In genomic region chr10:75560549-75560899, GRCm38 (mm10) we compare ENCODE assay signal across 9 mouse cellular contexts. TPM values are rescaled to one million over a fixed set of nuclear protein-coding genes. Genes with fewer than 3 reads are reported as not detected.
DNase-seq lines count a peak whose midpoint lies in the region; ATAC-seq and TF ChIP-seq lines count a peak whose summit lies in the region.
"Had no signal": no experiment of that assay in that cellular context is flagged by ENCODE, and none has a peak within 500 bp of the region (broad histone marks: within the 10 kb centered on the region; RNA-seq: fewer than 3 reads in every experiment).

No protein-coding gene starts in this region.

- no peak for TF ChIP-seq CTCF in midbrain, postnatal 0 days (IDR thresholded peaks at IDR 0.05)

- peak overlapping the region; percentile 99 for H3K4me2 ChIP-seq in kidney, embryonic 15.5 days
- peak overlapping the region; percentile 92 for H3K4me2 ChIP-seq in hindbrain, embryonic 14.5 days (replicated peaks)
- H3K4me2 ChIP-seq in midbrain, postnatal 0 days (ENCODE audit: low read depth, low read length, poor library complexity, severe bottlenecking) = peak overlapping the region; percentile 83

- H3K36me3 ChIP-seq in kidney, embryonic 15.5 days = no peaks in the 10 kb centered on the region
- H3K36me3 ChIP-seq in embryonic facial prominence, embryonic 10.5 days (replicated peaks) = no peaks in the 10 kb centered on the region
- H3K36me3 ChIP-seq in hindbrain, embryonic 14.5 days (replicated peaks; ENCODE audit: control insufficient read depth, insufficient read depth) = peaks cover 17% of the 10 kb centered on the region
- peaks cover 15% of the 10 kb centered on the region for H3K36me3 ChIP-seq in midbrain, postnatal 0 days (ENCODE audit: insufficient read depth, low read length)

- H3K4me3 ChIP-seq in kidney, embryonic 15.5 days (replicated peaks) = peak overlapping the region; percentile 64
- peak overlapping the region; percentile 78 for H3K4me3 ChIP-seq in embryonic facial prominence, embryonic 10.5 days
- H3K4me3 ChIP-seq in hindbrain, embryonic 14.5 days (replicated peaks; ENCODE audit: low read length) = peak overlapping the region; percentile 70
- H3K4me3 ChIP-seq in midbrain, postnatal 0 days (ENCODE audit: low read depth, low read length) = peak overlapping the region; percentile 69

- H3K9me3 ChIP-seq in kidney, embryonic 15.5 days (replicated peaks) = no peaks in the 10 kb centered on the region
- H3K9me3 ChIP-seq in embryonic facial prominence, embryonic 10.5 days = no peaks in the 10 kb centered on the region
- H3K9me3 ChIP-seq in hindbrain, embryonic 14.5 days (ENCODE audit: control insufficient read depth, low read length) = no peaks in the 10 kb centered on the region
- H3K9me3 ChIP-seq in midbrain, postnatal 0 days (ENCODE audit: low read length) = no peaks in the 10 kb centered on the region

- 0 out of 2 replicates have a peak, but pooled peaks have one; percentile 12 for ATAC-seq in kidney, embryonic 15.5 days (replicated peaks; ENCODE audit: low FRiP score)
- peak; percentile 18 for ATAC-seq in hindbrain, embryonic 14.5 days (ENCODE audit: low FRiP score)
- peak; percentile 20; the same call in 1 of the 2 replicates for ATAC-seq in midbrain, postnatal 0 days (ENCODE audit: low FRiP score)

- 8% methylated on average over 6 of the region's 6 CpGs for WGBS in kidney, embryonic 15.5 days
- 10% methylated on average over 6 of the region's 6 CpGs for WGBS in embryonic facial prominence, embryonic 10.5 days
- 11% methylated on average over 6 of the region's 6 CpGs for WGBS in hindbrain, embryonic 14.5 days
- 11% methylated on average over 6 of the region's 6 CpGs for WGBS in midbrain, postnatal 0 days

- DNase-seq in kidney, adult 11 months = no peak
- DNase-seq in embryonic facial prominence, embryonic 10.5 days (ENCODE audit: low spot score) = peak; percentile 54
- peak; percentile 53 for DNase-seq in hindbrain, embryonic 14.5 days (ENCODE audit: low spot score)
- peak; percentile 27 for DNase-seq in midbrain, postnatal 0 days (ENCODE audit: low spot score)
- DNase-seq in left cerebral cortex, adult 18-20 months (ENCODE audit: low spot score in 2 of 2) = no peak
- no peak for DNase-seq in layer of hippocampus, adult 8-10 months (ENCODE audit: low spot score in 2 of 2)
- no peak for DNase-seq in lung, postnatal 25 days (ENCODE audit: low spot score)

- H3K9ac ChIP-seq in kidney, embryonic 15.5 days = peak overlapping the region; percentile 71
- H3K9ac ChIP-seq in hindbrain, embryonic 14.5 days = peak overlapping the region; percentile 84
- H3K9ac ChIP-seq in midbrain, postnatal 0 days (replicated peaks; ENCODE audit: low read length, poor library complexity, severe bottlenecking) = peak overlapping the region; percentile 97

- peaks cover 64% of the 10 kb centered on the region for H3K4me1 ChIP-seq in kidney, embryonic 15.5 days
- H3K4me1 ChIP-seq in embryonic facial prominence, embryonic 10.5 days = peaks cover 51% of the 10 kb centered on the region
- peaks cover 44% of the 10 kb centered on the region for H3K4me1 ChIP-seq in hindbrain, embryonic 14.5 days (replicated peaks; ENCODE audit: control insufficient read depth, insufficient read depth, low read length)
- H3K4me1 ChIP-seq in midbrain, postnatal 0 days (ENCODE audit: insufficient read depth, low read length) = peaks cover 27% of the 10 kb centered on the region

- peaks cover 40% of the 10 kb centered on the region for H3K27me3 ChIP-seq in kidney, embryonic 15.5 days
- peaks cover 77% of the 10 kb centered on the region for H3K27me3 ChIP-seq in embryonic facial prominence, embryonic 10.5 days (replicated peaks; ENCODE audit: low read depth, poor library complexity, severe bottlenecking)
- peaks cover 9% of the 10 kb centered on the region; the same call in 1 of the 2 replicates for H3K27me3 ChIP-seq in hindbrain, embryonic 14.5 days (ENCODE audit: control insufficient read depth, insufficient read depth, low read length)
- no peaks in the 10 kb centered on the region for H3K27me3 ChIP-seq in midbrain, postnatal 0 days (ENCODE audit: insufficient read depth, low read length)

- no peak overlapping the region for H3K27ac ChIP-seq in kidney, embryonic 15.5 days
- peak overlapping the region; percentile 85 for H3K27ac ChIP-seq in embryonic facial prominence, embryonic 10.5 days (replicated peaks)
- peak overlapping the region; percentile 98 for H3K27ac ChIP-seq in hindbrain, embryonic 14.5 days
- H3K27ac ChIP-seq in midbrain, postnatal 0 days (ENCODE audit: low read depth, low read length) = peak overlapping the region; percentile 99

RNA-seq across cellular contexts. Expression of gene Lrrc75b, which starts 0.4 kb away (rescaled TPM):
- 3.0 and 3.1 TPM in 2 replicates for polyA plus RNA-seq in kidney, embryonic 15.5 days (2015; fragmentation: Nextera tagmentation; extraction: Ambion mirVana)
- 1.6 and 2.3 TPM in 2 replicates for polyA plus RNA-seq in embryonic facial prominence, embryonic 10.5 days (2016; fragmentation: Nextera tagmentation; extraction: Ambion mirVana)
- 34.5 and 43.5 TPM in 2 replicates for polyA plus RNA-seq in hindbrain, embryonic 14.5 days (2014; fragmentation: Nextera tagmentation; extraction: Ambion mirVana)
- 41.4 and 44.2 TPM in 2 replicates for total RNA-seq in midbrain, postnatal 0 days (2014; rRNA removed)
- 37.5 and 39.5 TPM in 2 replicates for polyA plus RNA-seq in midbrain, postnatal 0 days (2015; fragmentation: Nextera tagmentation; extraction: Ambion mirVana)
- 10 to 100 TPM; 10.2 to 10.5 TPM for total RNA-seq in left cerebral cortex, adult 18-20 months (2021)
- total RNA-seq in layer of hippocampus, adult 8-10 months (2022) = 10 to 100 TPM in 3 of 4 experiments, 1 to 10 TPM in 1; 9.5 to 16.9 (median 12.0) TPM
- polyA plus RNA-seq: liver, adult 2 months had no signal

RNA-seq across cellular contexts. Expression of gene Ggt1, which starts 0.9 kb away (rescaled TPM):
- polyA plus RNA-seq in kidney, embryonic 15.5 days (2015; fragmentation: Nextera tagmentation; extraction: Ambion mirVana) = 128 and 137 TPM in 2 replicates
- 1.5 and 2.3 TPM in 2 replicates for polyA plus RNA-seq in embryonic facial prominence, embryonic 10.5 days (2016; fragmentation: Nextera tagmentation; extraction: Ambion mirVana)
- polyA plus RNA-seq in hindbrain, embryonic 14.5 days (2014; fragmentation: Nextera tagmentation; extraction: Ambion mirVana) = 1.6 and 1.7 TPM in 2 replicates
- 1.4 and 5.4 TPM in 2 replicates for total RNA-seq in midbrain, postnatal 0 days (2014; rRNA removed)
- 1.0 and 2.0 TPM in 2 replicates for polyA plus RNA-seq in midbrain, postnatal 0 days (2015; fragmentation: Nextera tagmentation; extraction: Ambion mirVana)
- total RNA-seq in left cerebral cortex, adult 18-20 months (2021) = 1 to 10 TPM; 3.6 to 4.1 TPM
- 1 to 10 TPM; 4.0 to 5.6 (median 4.6) TPM for total RNA-seq in layer of hippocampus, adult 8-10 months (2022)

RNA-seq across cellular contexts. Expression of gene Ggt5, which starts 28.6 kb away (rescaled TPM):
- polyA plus RNA-seq in kidney, embryonic 15.5 days (2015; fragmentation: Nextera tagmentation; extraction: Ambion mirVana) = 6.7 and 7.7 TPM in 2 replicates
- polyA plus RNA-seq in embryonic facial prominence, embryonic 10.5 days (2016; fragmentation: Nextera tagmentation; extraction: Ambion mirVana) = 0.75 and 0.77 TPM in 2 replicates
- 2.1 and 2.7 TPM in 2 replicates for polyA plus RNA-seq in hindbrain, embryonic 14.5 days (2014; fragmentation: Nextera tagmentation; extraction: Ambion mirVana)
- total RNA-seq in midbrain, postnatal 0 days (2014; rRNA removed) = 5.8 and 9.1 TPM in 2 replicates
- 1.3 and 2.4 TPM in 2 replicates for polyA plus RNA-seq in midbrain, postnatal 0 days (2015; fragmentation: Nextera tagmentation; extraction: Ambion mirVana)
- 1 to 10 TPM; 2.2 to 2.9 TPM for total RNA-seq in left cerebral cortex, adult 18-20 months (2021)
- total RNA-seq in layer of hippocampus, adult 8-10 months (2022) = 1 to 10 TPM; 2.6 to 5.0 (median 4.3) TPM

RNA-seq across cellular contexts. Expression of gene Gucd1, which starts 42.8 kb away (rescaled TPM):
- 44.2 and 46.0 TPM in 2 replicates for polyA plus RNA-seq in kidney, embryonic 15.5 days (2015; fragmentation: Nextera tagmentation; extraction: Ambion mirVana)
- polyA plus RNA-seq in embryonic facial prominence, embryonic 10.5 days (2016; fragmentation: Nextera tagmentation; extraction: Ambion mirVana) = 30.0 and 31.9 TPM in 2 replicates
- polyA plus RNA-seq in hindbrain, embryonic 14.5 days (2014; fragmentation: Nextera tagmentation; extraction: Ambion mirVana) = 23.5 and 23.9 TPM in 2 replicates
- total RNA-seq in midbrain, postnatal 0 days (2014; rRNA removed) = 41.2 and 48.0 TPM in 2 replicates
- polyA plus RNA-seq in midbrain, postnatal 0 days (2015; fragmentation: Nextera tagmentation; extraction: Ambion mirVana) = 12.6 and 14.4 TPM in 2 replicates
- 10 to 100 TPM; 15.3 to 15.9 TPM for total RNA-seq in left cerebral cortex, adult 18-20 months (2021)
- total RNA-seq in layer of hippocampus, adult 8-10 months (2022) = 10 to 100 TPM; 14.0 to 17.3 (median 14.4) TPM

RNA-seq across cellular contexts. Expression of gene Snrpd3, which starts 43.2 kb away (rescaled TPM):
- polyA plus RNA-seq in kidney, embryonic 15.5 days (2015; fragmentation: Nextera tagmentation; extraction: Ambion mirVana) = 175 and 183 TPM in 2 replicates
- 297 and 303 TPM in 2 replicates for polyA plus RNA-seq in embryonic facial prominence, embryonic 10.5 days (2016; fragmentation: Nextera tagmentation; extraction: Ambion mirVana)
- polyA plus RNA-seq in hindbrain, embryonic 14.5 days (2014; fragmentation: Nextera tagmentation; extraction: Ambion mirVana) = 118 and 119 TPM in 2 replicates
- 17.2 and 20.4 TPM in 2 replicates for total RNA-seq in midbrain, postnatal 0 days (2014; rRNA removed)
- polyA plus RNA-seq in midbrain, postnatal 0 days (2015; fragmentation: Nextera tagmentation; extraction: Ambion mirVana) = 137 and 143 TPM in 2 replicates
- 10 to 100 TPM; 66.6 TPM for total RNA-seq in left cerebral cortex, adult 18-20 months (2021)
- 10 to 100 TPM; 67.3 to 82.9 (median 72.6) TPM for total RNA-seq in layer of hippocampus, adult 8-10 months (2022)

Comparison
In these comparisons a context has a peak if more than half of its experiments do, and no peak if none do; other contexts are left out.
1. DNase-seq: peak in embryonic facial prominence, embryonic 10.5 days (single experiment), hindbrain, embryonic 14.5 days (single experiment) and midbrain, postnatal 0 days (single experiment); none in kidney, adult 11 months (single experiment), left cerebral cortex, adult 18-20 months (0 of 2), layer of hippocampus, adult 8-10 months (0 of 2) and lung, postnatal 25 days (single experiment).
2. RNA of gene Ggt1, which starts 0.9 kb away (polyA plus RNA-seq): 128 to 137 TPM in kidney, embryonic 15.5 days; 1.5 to 2.3 TPM in embryonic facial prominence, embryonic 10.5 days, 1.6 to 1.7 TPM in hindbrain, embryonic 14.5 days and 1.0 to 2.0 TPM in midbrain, postnatal 0 days; every median in the first group is over 10 times any median in the second.
3. Peak in every context shown above with its lines, with median percentiles within 50 percentile points of each other: ATAC-seq, H3K4me2 ChIP-seq, H3K4me3 ChIP-seq and H3K9ac ChIP-seq.